Mouse (Mus musculus) C2C12 (cell line): ENCODE measurements around the gene Lrrc61.

ENCODE experiments used
- CTCF ChIP-seq: IDR thresholded peaks from one replicate; pipeline ENCODE4 v1.5.1; 2011; ENCODE audit not compliant: control insufficient read depth, insufficient read depth, insufficient read length
- FOSL1 ChIP-seq: IDR thresholded peaks from one replicate; pipeline ENCODE4 v1.8.0; 2011; ENCODE audit warnings: mild to moderate bottlenecking, low read length; ENCODE audit not compliant: poor library complexity, insufficient read depth, severe bottlenecking
- MAX ChIP-seq: IDR thresholded peaks from one replicate; pipeline ENCODE4 v1.6.1; 2011; ENCODE audit warnings: mild to moderate bottlenecking, control low read depth
- MYOG ChIP-seq: IDR thresholded peaks from one replicate; pipeline ENCODE4 v1.6.1; 2011; ENCODE audit not compliant: control insufficient read depth, insufficient read length; ENCODE audit errors: extremely low read depth
- USF1 ChIP-seq: IDR thresholded peaks from one replicate; pipeline ENCODE4 v1.6.1; 2011; ENCODE audit warnings: low read depth, mild to moderate bottlenecking, control low read depth, moderate library complexity

- TF ChIP-seq CTCF (no peak), USF1 (no peak), MYOG (no peak), FOSL1 (no peak), MAX (no peak)
Measured at GRCm38 (mm10) chr6:48542631-48543030, 12.0 kb upstream of the Lrrc61 start.
